9 mouse cellular contexts compared by ENCODE assay signal in the genomic region with DNA sequence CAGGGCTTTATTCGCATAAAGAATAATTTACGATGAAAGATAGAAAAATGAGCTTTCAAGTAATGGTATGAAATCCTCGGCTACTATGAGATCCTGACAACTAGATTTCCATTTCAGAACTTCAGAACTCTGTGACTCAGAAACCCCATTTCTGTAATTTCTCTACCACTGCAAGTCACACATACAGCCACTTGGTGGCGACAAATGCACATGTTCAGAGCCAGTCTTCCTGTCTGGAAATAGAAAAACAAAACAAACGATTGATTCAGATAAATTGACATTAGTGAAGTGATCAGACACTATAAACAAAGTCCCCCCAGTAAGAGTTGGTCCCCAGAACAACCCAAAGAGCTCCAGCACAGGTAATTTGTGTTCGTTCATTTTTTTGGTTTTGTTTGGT. TPM values are rescaled to one million over a fixed set of nuclear protein-coding genes. Genes with fewer than 3 reads are reported as not detected.
A peak's percentile ranks its signal among the peaks of the same experiment; 100 is the strongest.
DNase-seq lines count a peak whose midpoint lies in the region; ATAC-seq and TF ChIP-seq lines count a peak whose summit lies in the region.
"Had no signal": no experiment of that assay in that cellular context is flagged by ENCODE, and none has a peak within 500 bp of the region (broad histone marks: within the 10 kb centered on the region; RNA-seq: fewer than 3 reads in every experiment).

No protein-coding gene starts in this region.

- H3K4me1 ChIP-seq in forebrain, postnatal 0 days (ENCODE audit: insufficient read depth), result no peaks in the 10 kb centered on the region
- no peaks in the 10 kb centered on the region for H3K4me1 ChIP-seq in forebrain, embryonic 16.5 days (replicated peaks; ENCODE audit: control insufficient read depth, insufficient read depth, low read length)
- H3K4me1 ChIP-seq: stomach, embryonic 15.5 days had no signal

- no peaks in the 10 kb centered on the region for H3K9me3 ChIP-seq in forebrain, postnatal 0 days (ENCODE audit: low read length)
- H3K9me3 ChIP-seq in forebrain, embryonic 16.5 days (ENCODE audit: control insufficient read depth, low read length), result no peaks in the 10 kb centered on the region
- H3K9me3 ChIP-seq: stomach, embryonic 15.5 days had no signal

- H3K27ac ChIP-seq in forebrain, postnatal 0 days (ENCODE audit: low read depth, low read length), result no peak overlapping the region
- no peak overlapping the region for H3K27ac ChIP-seq in forebrain, embryonic 16.5 days (ENCODE audit: low read length)
- H3K27ac ChIP-seq: stomach, embryonic 15.5 days had no signal

- peak; percentile 83 for DNase-seq in forebrain, postnatal 0 days
- DNase-seq in right cerebral cortex, adult 18-20 months, result peak; percentile 56
- no peak for DNase-seq in right cerebral cortex, postnatal 25 days
- DNase-seq in c-Kit-positive CD71-positive TER-119-positive erythroid progenitor cells, embryonic 14.5 days (ENCODE audit: low spot score), result peak; percentile 55
- DNase-seq in kidney, postnatal 10 days, result peak; percentile 71
- DNase-seq in lung, postnatal 25 days (ENCODE audit: low spot score), result peak; percentile 45
- no peak for DNase-seq in urinary bladder, postnatal 10 days (ENCODE audit: low spot score)

- no peak overlapping the region for H3K4me3 ChIP-seq in forebrain, postnatal 0 days (ENCODE audit: low read depth, low read length)
- H3K4me3 ChIP-seq in forebrain, embryonic 16.5 days (replicated peaks; ENCODE audit: low read length), result no peak overlapping the region
- H3K4me3 ChIP-seq: stomach, embryonic 15.5 days had no signal

- H3K9ac ChIP-seq in forebrain, postnatal 0 days, result no peak overlapping the region
- no peak overlapping the region for H3K9ac ChIP-seq in forebrain, embryonic 16.5 days (replicated peaks; ENCODE audit: low read depth, low read length)
- H3K9ac ChIP-seq: stomach, embryonic 15.5 days had no signal

- peak; percentile 90 for TF ChIP-seq CTCF in forebrain, postnatal 0 days (IDR thresholded peaks at IDR 0.05; ENCODE audit: low read depth)

- H3K36me3 ChIP-seq in forebrain, postnatal 0 days (ENCODE audit: insufficient read depth), result no peaks in the 10 kb centered on the region
- H3K36me3 ChIP-seq in forebrain, embryonic 16.5 days (ENCODE audit: control insufficient read depth, insufficient read depth), result no peaks in the 10 kb centered on the region
- H3K36me3 ChIP-seq: stomach, embryonic 15.5 days had no signal

- ATAC-seq in forebrain, postnatal 0 days, result 0 out of 2 replicates have a peak, but pooled peaks have one; percentile 34
- no peak for ATAC-seq in forebrain, embryonic 16.5 days

- H3K27me3 ChIP-seq in forebrain, postnatal 0 days (ENCODE audit: insufficient read depth, low read length), result no peaks in the 10 kb centered on the region; the same call in 1 of the 2 replicates
- peaks cover 3% of the 10 kb centered on the region; the same call in 1 of the 2 replicates for H3K27me3 ChIP-seq in forebrain, embryonic 16.5 days (replicated peaks; ENCODE audit: control insufficient read depth, insufficient read depth, low read length)
- H3K27me3 ChIP-seq: stomach, embryonic 15.5 days had no signal

- WGBS in forebrain, postnatal 0 days, result 13% methylated on average over 6 of the region's 6 CpGs
- 11% methylated on average over 6 of the region's 6 CpGs for WGBS in forebrain, embryonic 16.5 days

- no peak overlapping the region for H3K4me2 ChIP-seq in forebrain, postnatal 0 days (ENCODE audit: low read depth)
- H3K4me2 ChIP-seq in forebrain, embryonic 16.5 days (ENCODE audit: low read length), result no peak overlapping the region
- H3K4me2 ChIP-seq: stomach, embryonic 15.5 days had no signal

RNA-seq across cellular contexts. Expression of gene Srsf6, which starts 9.1 kb away (rescaled TPM):
- 121 and 146 TPM in 2 replicates for total RNA-seq in forebrain, postnatal 0 days (2014; rRNA removed)
- 110 and 133 TPM in 2 replicates for polyA plus RNA-seq in forebrain, postnatal 0 days (2015; fragmentation: Nextera tagmentation; extraction: Ambion mirVana)
- polyA plus RNA-seq in forebrain, embryonic 16.5 days (2015; fragmentation: Nextera tagmentation; extraction: Ambion mirVana), result 155 and 168 TPM in 2 replicates

RNA-seq across cellular contexts. Expression of gene L3mbtl1, which starts 21.1 kb away (rescaled TPM):
- total RNA-seq in forebrain, postnatal 0 days (2014; rRNA removed), result 6.5 and 10.4 TPM in 2 replicates
- 1.6 and 3.4 TPM in 2 replicates for polyA plus RNA-seq in forebrain, postnatal 0 days (2015; fragmentation: Nextera tagmentation; extraction: Ambion mirVana)
- 0.96 and 2.1 TPM in 2 replicates for polyA plus RNA-seq in forebrain, embryonic 16.5 days (2015; fragmentation: Nextera tagmentation; extraction: Ambion mirVana)

Comparison
In these comparisons a context has a peak if more than half of its experiments do, and no peak if none do; other contexts are left out.
1. DNase-seq: peak in forebrain, postnatal 0 days (single experiment), right cerebral cortex, adult 18-20 months (single experiment), c-Kit-positive CD71-positive TER-119-positive erythroid progenitor cells, embryonic 14.5 days (single experiment), kidney, postnatal 10 days (single experiment) and lung, postnatal 25 days (single experiment); none in right cerebral cortex, postnatal 25 days (single experiment) and urinary bladder, postnatal 10 days (single experiment).